Mouse (Mus musculus): ENCODE data around the gene Sptbn2.
A peak's percentile ranks its signal among the peaks of the same experiment; 100 is the strongest.
"Not testable (repeated sequence)": the region's sequence is repeated elsewhere in the genome, so short reads cannot be mapped to it uniquely, and the experiment has no call there.

Sptbn2 gene

GRCm38 (mm10) chr19:4720671-4721244 lies 9.8 kb downstream of the Sptbn2 start:
- peak; percentile 30 for DNase-seq (ENCODE audit: low read depth, low spot score)

GRCm38 (mm10) chr19:4729186-4729585 lies 18.2 kb downstream of the Sptbn2 start:
- no peak for DNase-seq (ENCODE audit: low read depth, low spot score)

GRCm38 (mm10) chr19:4733052-4733451 lies 22.1 kb downstream of the Sptbn2 start:
- no peak for DNase-seq (ENCODE audit: low read depth, low spot score)

GRCm38 (mm10) chr19:4737866-4738265 lies 26.9 kb downstream of the Sptbn2 start:
- peak; percentile 23 for DNase-seq (ENCODE audit: low read depth, low spot score)

GRCm38 (mm10) chr19:4739053-4739452 lies 28.1 kb downstream of the Sptbn2 start:
- no peak for DNase-seq (ENCODE audit: low read depth, low spot score)

- DNase-seq (ENCODE audit: low read depth, low spot score), result no peak
Observed at GRCm38 (mm10) chr19:4739762-4740161, 28.8 kb downstream of the Sptbn2 start.

GRCm38 (mm10) chr19:4741482-4741881 lies 30.5 kb downstream of the Sptbn2 start:
- no peak for DNase-seq (ENCODE audit: low read depth, low spot score)

- DNase-seq (ENCODE audit: low read depth, low spot score), result no peak
Observed at GRCm38 (mm10) chr19:4742229-4742628, 31.3 kb downstream of the Sptbn2 start.

- peak; percentile 33 for DNase-seq (ENCODE audit: low read depth, low spot score)
Observed at GRCm38 (mm10) chr19:4743524-4743923, 32.6 kb downstream of the Sptbn2 start.

- DNase-seq (ENCODE audit: low read depth, low spot score), result no peak
Observed at GRCm38 (mm10) chr19:4744026-4744425, 33.1 kb downstream of the Sptbn2 start.

GRCm38 (mm10) chr19:4745057-4745456 lies 34.1 kb downstream of the Sptbn2 start:
- DNase-seq (ENCODE audit: low read depth, low spot score), result no peak

- DNase-seq (ENCODE audit: low read depth, low spot score), result no peak
Observed at GRCm38 (mm10) chr19:4745681-4746080, 34.7 kb downstream of the Sptbn2 start.

GRCm38 (mm10) chr19:4746611-4747010 lies 35.6 kb downstream of the Sptbn2 start:
- no peak for DNase-seq (ENCODE audit: low read depth, low spot score)

GRCm38 (mm10) chr19:4747631-4748312 lies 36.8 kb downstream of the Sptbn2 start:
- DNase-seq (ENCODE audit: low read depth, low spot score), result no peak

- DNase-seq (ENCODE audit: low read depth, low spot score), result no peak
Observed at GRCm38 (mm10) chr19:4748493-4748892, 37.5 kb downstream of the Sptbn2 start.

GRCm38 (mm10) chr19:4749975-4750374 lies 39.0 kb downstream of the Sptbn2 start:
- no peak for DNase-seq (ENCODE audit: low read depth, low spot score)

- DNase-seq (ENCODE audit: low read depth, low spot score), result peak; percentile 92
Observed at GRCm38 (mm10) chr19:4755565-4756192, 44.7 kb downstream of the Sptbn2 start.

- peak; percentile 96 for DNase-seq (ENCODE audit: low read depth, low spot score)
Observed at GRCm38 (mm10) chr19:4756193-4756911, 45.4 kb downstream of the Sptbn2 start, which contains the start of gene Rbm4b. Gene Rbm4b, plus strand, starts transcription at chr19:4756497.

- DNase-seq (ENCODE audit: low read depth, low spot score), result no peak
Observed at GRCm38 (mm10) chr19:4756921-4757320, 46.0 kb downstream of the Sptbn2 start.

- DNase-seq (ENCODE audit: low read depth, low spot score), result not testable (repeated sequence)
Observed at GRCm38 (mm10) chr19:4760544-4760943, 49.6 kb downstream of the Sptbn2 start.

- peak; percentile 54 for DNase-seq (ENCODE audit: low read depth, low spot score)
Observed at GRCm38 (mm10) chr19:4762876-4763275, 51.9 kb downstream of the Sptbn2 start.

GRCm38 (mm10) chr19:4767507-4768148 lies 56.7 kb downstream of the Sptbn2 start:
- no peak for DNase-seq (ENCODE audit: low read depth, low spot score)
